Mouse (Mus musculus) monocyte, adult 5-6 weeks (primary cell): ENCODE results near the gene Ap2a2. TPM values are rescaled to one million over a fixed set of nuclear protein-coding genes. Genes with fewer than 3 reads are reported as not detected.
A peak's percentile ranks its signal among the peaks of the same experiment; 100 is the strongest.
"Not testable (repeated sequence)": the region's sequence is repeated elsewhere in the genome, so short reads cannot be mapped to it uniquely, and the experiment has no call there.

Experiments
- ATAC-seq: fragments of 153-309, 156-312 bp; replicated peaks from 2 replicates; pipeline ENCODE4 v1.8.0; 2017; ENCODE audit warnings: mild to moderate bottlenecking; ENCODE audit not compliant: low TSS enrichment, insufficient number of reproducible peaks, severe bottlenecking, poor library complexity, low FRiP score
- total RNA-seq: library from RNA; stranded (forward); fragments of 200-1000, 200-491, 200-594 nt; gene quantifications from 3 replicates; pipeline ENCODE4 v1.2.3, GENCODE M21; 2017

The Ap2a2 gene
- total RNA-seq, 1 experiment from 2014 or later = 39.0 TPM

DNA sequence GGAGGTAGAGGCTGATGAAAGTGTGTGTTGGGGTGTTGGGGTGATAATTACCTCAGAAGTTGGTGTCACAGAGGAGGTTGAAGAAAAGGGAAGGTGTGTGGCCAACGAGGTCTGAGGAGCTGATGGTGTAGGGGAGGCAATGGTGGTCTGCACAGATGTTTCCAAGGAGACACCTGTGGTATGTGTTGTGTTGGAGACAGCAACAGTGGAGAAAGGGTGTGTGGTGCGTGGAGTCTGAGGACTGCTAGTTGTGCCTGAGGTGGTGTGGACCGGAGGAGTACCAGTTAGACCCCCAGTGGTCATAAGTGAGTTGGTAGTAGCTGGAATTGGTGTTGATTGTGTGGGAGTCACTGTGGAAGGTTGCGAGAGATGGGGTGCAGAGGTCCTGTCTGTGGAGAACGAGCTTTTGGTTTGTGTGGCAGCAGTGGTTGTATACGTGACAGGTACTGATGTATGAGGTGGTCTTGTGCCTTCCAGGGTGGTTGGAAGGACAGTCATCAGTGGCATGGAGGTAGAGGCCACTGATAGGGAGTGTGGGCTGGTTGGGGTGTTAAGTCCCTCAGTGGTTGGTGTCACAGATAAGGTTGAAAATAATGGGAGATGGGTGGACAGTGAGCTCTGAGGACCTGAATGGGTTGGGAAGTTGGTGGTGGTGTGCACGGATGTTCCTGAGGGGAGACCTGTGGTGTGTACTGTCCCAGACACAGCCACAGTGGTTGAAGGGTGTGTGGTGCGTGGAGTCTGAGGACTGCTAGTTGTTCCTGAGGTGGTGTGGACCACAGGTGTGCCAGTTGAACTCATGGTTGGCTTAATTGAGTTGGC, 76.8 kb downstream of the Ap2a2 start:
- ATAC-seq = peak; percentile 48

DNA sequence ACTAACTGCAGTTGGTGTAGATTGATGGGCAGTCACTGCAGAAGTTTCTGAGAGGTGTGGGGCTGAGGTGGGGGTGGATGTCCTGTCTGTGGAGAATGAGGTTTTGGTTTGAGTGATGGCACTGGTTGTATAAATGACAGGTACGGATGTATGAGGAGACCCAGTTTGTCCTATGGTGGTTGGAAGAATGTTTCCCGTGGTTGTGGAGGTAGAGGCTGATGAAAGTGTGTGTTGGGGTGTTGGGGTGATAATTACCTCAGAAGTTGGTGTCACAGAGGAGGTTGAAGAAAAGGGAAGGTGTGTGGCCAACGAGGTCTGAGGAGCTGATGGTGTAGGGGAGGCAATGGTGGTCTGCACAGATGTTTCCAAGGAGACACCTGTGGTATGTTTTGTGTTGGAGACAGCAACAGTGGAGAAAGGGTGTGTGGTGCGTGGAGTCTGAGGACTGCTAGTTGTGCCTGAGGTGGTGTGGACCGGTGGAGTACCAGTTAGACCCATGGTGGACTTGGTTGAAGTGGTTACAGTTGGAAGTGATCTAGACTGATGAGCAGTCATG, 77.4 kb downstream of the Ap2a2 start:
- peak; percentile 40 for ATAC-seq

DNA sequence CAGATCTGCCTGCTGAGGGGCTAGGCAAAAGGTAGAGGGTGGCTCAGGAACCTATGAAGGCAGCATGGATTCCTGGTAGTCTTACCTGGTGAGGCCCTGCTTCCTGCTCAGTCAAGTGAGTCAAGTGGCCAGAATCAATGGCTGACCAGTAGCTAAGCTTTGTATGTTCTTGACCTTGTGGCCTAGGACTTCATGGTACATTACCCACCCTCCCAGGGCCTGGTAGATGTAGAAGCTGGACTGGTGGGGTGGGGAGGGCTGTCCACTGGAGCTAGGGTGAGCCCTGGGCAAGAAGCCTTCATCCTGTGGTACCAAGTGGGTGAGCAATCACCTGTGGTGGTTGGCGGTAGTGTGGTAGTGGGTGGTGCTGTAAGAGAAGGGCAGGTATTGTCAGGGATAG, 80.4 kb downstream of the Ap2a2 start:
- no peak for ATAC-seq

DNA sequence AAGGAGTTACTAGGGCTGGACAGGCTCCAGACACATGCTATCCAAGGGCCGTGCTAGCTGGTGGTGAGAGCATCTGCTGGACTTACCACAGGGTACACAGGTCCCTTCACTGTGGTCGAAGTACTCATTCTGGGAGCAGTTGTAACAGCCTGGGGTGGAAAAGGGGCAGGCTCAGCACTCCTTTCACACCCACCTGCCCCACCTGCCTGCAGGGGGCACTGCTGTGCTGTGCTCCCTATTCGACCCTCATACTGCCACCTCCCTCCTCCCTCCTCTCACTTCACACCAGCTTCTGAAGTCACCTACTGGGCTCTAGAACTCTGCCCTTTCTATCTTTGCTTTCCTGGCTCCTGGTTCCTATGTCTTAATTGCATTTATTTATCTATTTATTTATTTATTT, 81.2 kb downstream of the Ap2a2 start:
- no peak for ATAC-seq

DNA sequence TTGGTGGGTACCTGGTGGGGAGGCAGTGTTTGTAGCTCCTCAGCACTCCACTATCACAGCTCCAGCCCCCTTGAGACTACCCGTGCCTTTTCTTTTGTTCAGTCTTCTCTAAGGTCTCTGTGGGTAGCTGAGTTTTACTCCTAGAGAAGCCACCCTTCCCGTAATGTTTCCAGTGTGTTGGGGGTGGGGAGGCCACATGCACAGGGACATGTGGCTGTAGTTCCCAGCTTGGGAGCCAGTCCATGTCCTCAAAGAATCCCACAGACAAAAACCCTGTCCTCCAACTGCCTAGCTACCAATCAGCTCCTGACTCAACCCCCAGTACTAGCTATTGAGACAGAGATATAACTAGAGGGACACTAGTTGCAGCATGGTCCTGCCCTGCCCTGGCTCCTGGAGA, 85.1 kb downstream of the Ap2a2 start:
- ATAC-seq = no peak

DNA sequence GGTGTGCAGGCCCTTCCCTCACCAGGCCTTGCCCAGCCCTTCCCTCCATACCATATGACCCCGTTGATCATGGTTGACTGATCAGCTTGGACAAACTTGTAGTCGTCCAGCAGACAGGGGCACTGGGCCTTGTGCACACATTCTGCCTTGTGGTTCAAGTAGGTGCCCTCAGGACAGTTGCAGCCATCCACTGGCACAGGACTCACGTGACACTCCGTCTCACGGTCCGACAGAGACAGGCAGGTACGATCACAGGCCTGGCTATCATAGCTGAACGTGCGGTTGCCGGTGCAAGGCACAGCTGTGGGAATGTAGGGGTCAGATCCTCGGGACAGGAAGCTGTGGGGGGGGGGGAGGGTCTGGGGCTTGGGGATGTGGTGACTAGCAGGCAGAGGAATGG, 85.8 kb downstream of the Ap2a2 start:
- ATAC-seq = no peak

DNA sequence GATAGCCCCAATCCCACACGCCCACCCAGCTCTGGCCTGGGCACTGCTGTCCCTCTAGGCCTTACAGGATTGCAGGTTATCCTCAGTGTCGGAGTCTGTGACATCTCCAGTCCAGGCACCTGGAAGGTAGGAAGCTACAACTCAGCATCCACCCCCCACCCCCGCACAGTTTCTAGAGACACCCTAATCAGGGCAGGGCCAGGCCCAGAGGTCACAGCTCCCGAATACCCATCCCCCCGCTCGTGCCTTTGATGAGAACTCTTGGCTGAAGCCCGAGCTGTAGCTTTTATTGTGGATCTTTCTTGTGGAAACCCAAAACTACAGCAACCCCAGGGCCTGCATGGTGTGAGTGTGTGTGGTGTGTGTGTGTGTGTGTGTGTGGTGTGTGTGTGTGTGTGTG, 90.2 kb downstream of the Ap2a2 start:
- ATAC-seq = no peak

DNA sequence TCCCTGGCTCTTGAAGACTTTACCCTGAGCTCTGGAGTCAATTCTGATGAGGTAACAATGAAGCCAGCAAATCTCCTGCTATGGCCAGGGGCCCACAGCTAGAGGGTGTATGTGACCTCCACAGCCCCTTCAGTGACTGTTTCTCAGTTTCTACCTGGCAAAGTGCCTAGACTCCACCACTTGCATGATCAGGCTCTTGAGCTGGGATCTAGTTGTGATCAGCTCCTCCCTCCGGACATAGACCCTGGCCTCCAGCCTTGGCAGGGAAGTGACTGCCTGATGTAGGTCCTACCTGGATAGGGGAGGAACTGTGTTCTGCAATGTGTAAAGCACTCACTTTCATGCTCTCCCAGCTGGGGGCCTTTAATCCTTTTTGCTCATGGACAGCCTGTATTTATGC, 98.4 kb downstream of the Ap2a2 start:
- ATAC-seq = no peak

DNA sequence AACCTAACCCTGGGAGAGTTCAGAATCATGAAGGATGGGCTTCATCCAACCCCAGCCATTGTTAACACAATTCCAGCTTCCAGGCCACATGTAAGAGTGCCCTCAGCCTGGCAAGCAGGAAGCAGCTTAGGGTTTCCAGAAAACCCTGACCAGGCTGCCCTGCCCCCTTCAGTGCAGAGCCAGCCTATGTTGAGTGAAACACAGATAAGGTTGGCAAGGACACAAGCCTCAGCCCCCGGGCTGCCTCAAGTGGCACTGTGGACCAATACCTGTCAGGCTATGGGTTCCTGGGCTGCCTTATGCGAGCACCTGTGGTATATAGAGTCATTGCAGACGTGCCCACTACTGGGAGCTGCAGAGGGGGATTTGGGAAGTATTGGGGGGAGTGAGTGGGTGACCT, 99.5 kb downstream of the Ap2a2 start:
- no peak for ATAC-seq

DNA sequence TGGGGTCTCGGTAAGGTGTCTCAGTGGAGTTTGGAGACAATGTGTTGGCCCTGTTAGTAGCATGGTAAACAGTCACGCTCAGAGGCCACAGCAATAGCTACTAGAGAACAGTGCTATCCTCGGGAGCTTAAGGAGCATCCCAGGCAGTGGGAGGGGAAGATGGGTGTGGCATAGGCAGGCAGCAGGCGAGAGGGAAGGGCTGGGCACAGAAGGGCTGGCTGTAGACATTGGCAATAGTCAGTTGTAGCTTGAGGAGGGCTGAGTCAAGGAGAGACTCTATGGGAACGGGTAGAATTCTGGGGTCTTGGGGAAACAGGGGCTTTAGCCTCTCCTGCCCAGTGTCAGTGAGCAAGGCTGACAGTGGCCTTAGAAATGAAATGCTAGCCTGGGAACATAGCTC, 100.2 kb downstream of the Ap2a2 start:
- no peak for ATAC-seq

DNA sequence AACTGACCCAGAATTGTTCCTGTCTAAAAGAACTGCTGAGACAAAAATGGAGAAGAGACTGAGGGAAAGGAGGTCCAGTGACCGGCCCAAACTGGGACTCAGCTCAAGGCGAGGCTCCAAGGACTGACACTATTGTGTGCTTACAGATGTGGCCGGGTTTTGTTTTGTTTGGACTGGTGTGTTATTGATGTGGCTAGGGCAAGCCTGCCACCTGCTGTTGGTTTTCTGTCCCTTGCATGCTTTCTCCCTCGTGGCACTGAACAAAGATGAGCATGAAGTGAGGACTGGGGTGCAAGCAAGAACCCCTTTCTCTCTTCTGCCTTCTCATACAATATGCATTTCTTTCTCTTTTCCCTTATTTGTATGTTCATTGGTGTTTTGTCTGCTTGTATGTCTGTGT, 104.2 kb downstream of the Ap2a2 start:
- ATAC-seq = no peak

DNA sequence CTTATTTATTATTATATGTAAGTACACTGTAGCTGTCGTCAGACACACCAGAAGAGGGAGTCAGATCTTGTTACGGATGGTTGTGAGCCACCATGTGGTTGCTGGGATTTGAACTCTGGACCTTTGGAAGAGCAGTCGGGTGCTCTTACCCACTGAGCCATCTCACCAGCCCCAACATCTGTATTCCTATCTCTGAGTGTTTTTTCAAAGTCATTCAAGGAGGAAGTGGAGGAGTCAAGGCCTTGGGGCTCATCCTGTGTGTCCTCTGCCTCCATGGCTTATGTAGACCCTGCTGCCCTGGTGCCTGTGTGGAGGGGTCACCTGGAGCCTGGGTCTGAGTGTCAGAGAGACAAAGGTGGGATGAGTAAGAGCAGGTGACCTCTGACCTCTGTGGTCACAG, 107.1 kb downstream of the Ap2a2 start:
- ATAC-seq = not testable (repeated sequence)

DNA sequence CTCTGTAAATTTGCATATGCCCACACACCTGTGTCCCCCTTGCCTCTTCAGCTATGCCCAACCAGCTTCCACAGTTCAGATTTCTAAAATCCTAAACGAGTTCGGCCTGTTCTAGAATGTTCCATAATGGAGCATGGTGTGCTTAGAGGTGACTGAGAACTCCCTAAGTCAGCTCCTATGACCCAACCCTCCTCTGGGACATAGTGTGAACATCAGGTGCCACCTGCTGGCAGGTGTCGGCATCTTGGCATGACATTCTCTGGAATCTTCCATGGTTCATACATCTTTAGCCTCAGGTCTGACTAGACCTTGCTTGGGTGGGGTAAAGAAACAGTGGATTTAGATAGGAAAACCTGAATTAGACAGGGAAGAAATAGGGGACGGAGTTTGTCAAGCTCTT, 109.0 kb downstream of the Ap2a2 start:
- no peak for ATAC-seq

DNA sequence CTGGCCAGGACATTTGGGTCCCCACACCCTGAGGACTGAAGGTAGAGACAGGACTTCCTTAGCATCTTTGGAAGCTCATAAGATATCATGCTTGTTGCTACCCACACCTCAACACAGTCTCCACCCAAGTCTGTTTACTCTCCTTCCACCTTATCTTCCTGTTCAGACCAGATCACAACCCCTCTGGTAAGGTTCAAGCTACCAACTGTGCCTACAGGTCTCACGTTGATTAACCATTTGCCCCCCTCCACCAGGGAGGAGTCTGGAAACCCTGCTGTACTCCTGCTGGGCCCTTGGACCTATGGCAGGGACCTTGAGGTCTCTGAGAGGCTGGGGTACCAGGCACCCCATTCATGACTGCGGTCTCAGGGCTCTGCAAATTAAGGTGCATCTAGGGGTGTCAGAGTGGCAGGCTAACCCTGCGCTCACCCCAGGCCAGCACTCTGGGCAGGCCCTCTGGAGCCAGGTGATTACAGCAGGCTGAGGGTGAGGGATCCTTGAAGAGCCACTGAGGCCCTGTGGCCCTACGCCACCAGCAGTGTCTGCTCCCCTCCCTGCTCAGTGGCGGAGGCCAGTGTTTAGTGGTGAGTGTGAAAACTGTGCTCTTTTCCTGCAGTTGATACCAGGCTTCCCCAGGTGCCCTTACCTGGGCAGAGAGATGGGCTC, 109.8 kb downstream of the Ap2a2 start:
- no peak for ATAC-seq

DNA sequence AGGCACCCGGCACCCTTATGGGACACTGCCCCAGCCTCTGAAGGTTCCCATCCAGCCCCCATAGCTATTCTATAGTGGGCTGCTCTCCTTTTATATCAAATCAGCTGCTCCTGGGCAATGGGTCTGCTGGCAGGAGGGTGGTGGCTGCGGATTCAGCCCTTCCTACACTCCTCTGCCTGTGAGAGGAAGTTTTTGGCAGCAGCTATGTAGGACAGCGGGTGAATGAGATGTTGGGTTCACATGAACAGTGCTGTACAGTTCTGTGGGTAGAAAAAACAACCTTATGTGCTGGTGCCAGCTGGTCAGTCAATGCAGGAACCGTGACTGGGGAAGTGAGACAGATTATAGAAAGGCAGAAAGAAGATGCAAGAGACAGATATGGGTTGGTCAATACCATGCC, 116.9 kb downstream of the Ap2a2 start:
- ATAC-seq = no peak

Other genes starting within 250 kb of the Ap2a2 start
- 10.2 to 21.2 TPM (median 16.0 TPM) in 3 replicates for gene Deaf1, start 234.5 kb upstream of the Ap2a2 start, total RNA-seq
- gene Tmem80, start 234.4 kb upstream of the Ap2a2 start, total RNA-seq = 2.8 to 16.3 TPM (median 7.1 TPM) in 3 replicates
- gene Eps8l2, start 223.3 kb upstream of the Ap2a2 start, total RNA-seq = not detected in 3 replicates
- gene Taldo1, start 170.0 kb upstream of the Ap2a2 start, total RNA-seq = 548 to 1,201 TPM (median 1,116 TPM) in 3 replicates
- 11.4 to 15.3 TPM (median 14.6 TPM) in 3 replicates for gene Gatd1, start 148.0 kb upstream of the Ap2a2 start, total RNA-seq
- not detected in 3 replicates for gene Cend1, start 132.7 kb upstream of the Ap2a2 start, total RNA-seq
- gene Slc25a22, start 124.3 kb upstream of the Ap2a2 start, total RNA-seq = 6.2 to 14.8 TPM (median 7.4 TPM) in 3 replicates
- gene Pidd1, start 118.1 kb upstream of the Ap2a2 start, total RNA-seq = 4.5 to 5.9 TPM (median 4.8 TPM) in 3 replicates
- 2,770 to 3,796 TPM (median 2,928 TPM) in 3 replicates for gene Rplp2, start 114.8 kb upstream of the Ap2a2 start, total RNA-seq
- gene Pnpla2, start 107.0 kb upstream of the Ap2a2 start, total RNA-seq = 19.7 to 28.0 TPM (median 25.4 TPM) in 3 replicates
- gene Cracr2b, start 101.1 kb upstream of the Ap2a2 start, total RNA-seq = not detected in 3 replicates
- 17.8 to 40.8 TPM (median 20.7 TPM) in 3 replicates for gene Cd151, start 94.8 kb upstream of the Ap2a2 start, total RNA-seq
- gene Polr2l, start 87.0 kb upstream of the Ap2a2 start, total RNA-seq = 14.0 to 22.2 TPM (median 14.6 TPM) in 3 replicates
- 0.95 TPM in 1 of 3 replicates, not detected in the others for gene Tspan4, start 86.9 kb upstream of the Ap2a2 start, total RNA-seq
- 10.4 to 19.8 TPM (median 13.9 TPM) in 3 replicates for gene Chid1, start 22.3 kb upstream of the Ap2a2 start, total RNA-seq
- gene Muc6, start 93.1 kb downstream of the Ap2a2 start, total RNA-seq = 0.10 to 0.21 TPM in 2 of 3 replicates, not detected in the other
- gene Muc2, start 128.2 kb downstream of the Ap2a2 start, total RNA-seq = not detected in 3 replicates
- gene Muc5ac, start 226.8 kb downstream of the Ap2a2 start, total RNA-seq = not detected in 3 replicates